Mouse (Mus musculus): ENCODE measurements around the gene Mrgprf.

DNA sequence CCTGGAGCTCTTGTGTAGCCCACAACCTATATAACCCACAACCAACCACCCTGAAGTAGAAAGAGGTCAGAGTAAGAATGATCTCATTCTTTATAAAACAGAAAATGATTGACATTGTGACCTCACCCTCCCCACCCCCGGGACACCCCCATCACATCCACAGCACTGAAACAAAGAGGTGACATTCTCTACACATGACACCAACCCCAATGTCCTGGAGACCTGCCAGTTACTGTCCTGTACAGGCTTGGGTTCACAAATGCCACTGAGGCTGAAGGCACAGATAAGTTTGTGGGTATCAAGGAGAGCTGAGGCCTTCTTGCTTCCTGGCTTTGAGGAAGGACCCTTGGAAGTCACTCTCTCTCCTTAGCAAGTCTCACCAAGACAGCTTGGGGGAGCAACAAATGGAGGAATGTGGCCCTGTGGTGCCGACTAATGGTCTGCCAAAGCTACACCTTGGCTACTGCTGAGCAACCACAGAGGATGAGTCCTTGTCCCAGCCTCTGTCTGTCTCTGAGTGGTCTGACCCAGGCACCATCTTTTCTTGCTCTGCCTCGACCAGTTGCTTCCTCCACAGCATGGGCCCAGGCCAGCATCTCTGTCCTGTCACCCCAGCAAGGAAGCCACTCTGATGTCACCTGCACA is 46.5 kb upstream of the Mrgprf start:
- TF ChIP-seq POLR2A (IDR thresholded peaks at IDR 0.05; ENCODE audit: borderline replicate concordance, control insufficient read depth, low read depth, low read length) (no peak), CTCF (IDR thresholded peaks at IDR 0.05; ENCODE audit: control insufficient read depth, insufficient read depth, low read length) (no peak)

All from bone marrow, adult 2 months (tissue).